Mouse (Mus musculus) c-Kit-negative CD71-positive TER-119-positive erythroid progenitor cells, embryonic 14.5 days (primary cell): ENCODE data around the gene Phf21a.

Experiments
- DNase-seq: peaks from one replicate; pipeline ENCODE4 v3.0.0-alpha.2; 2013; ENCODE audit warnings: low read depth, low spot score

Phf21a gene

DNA sequence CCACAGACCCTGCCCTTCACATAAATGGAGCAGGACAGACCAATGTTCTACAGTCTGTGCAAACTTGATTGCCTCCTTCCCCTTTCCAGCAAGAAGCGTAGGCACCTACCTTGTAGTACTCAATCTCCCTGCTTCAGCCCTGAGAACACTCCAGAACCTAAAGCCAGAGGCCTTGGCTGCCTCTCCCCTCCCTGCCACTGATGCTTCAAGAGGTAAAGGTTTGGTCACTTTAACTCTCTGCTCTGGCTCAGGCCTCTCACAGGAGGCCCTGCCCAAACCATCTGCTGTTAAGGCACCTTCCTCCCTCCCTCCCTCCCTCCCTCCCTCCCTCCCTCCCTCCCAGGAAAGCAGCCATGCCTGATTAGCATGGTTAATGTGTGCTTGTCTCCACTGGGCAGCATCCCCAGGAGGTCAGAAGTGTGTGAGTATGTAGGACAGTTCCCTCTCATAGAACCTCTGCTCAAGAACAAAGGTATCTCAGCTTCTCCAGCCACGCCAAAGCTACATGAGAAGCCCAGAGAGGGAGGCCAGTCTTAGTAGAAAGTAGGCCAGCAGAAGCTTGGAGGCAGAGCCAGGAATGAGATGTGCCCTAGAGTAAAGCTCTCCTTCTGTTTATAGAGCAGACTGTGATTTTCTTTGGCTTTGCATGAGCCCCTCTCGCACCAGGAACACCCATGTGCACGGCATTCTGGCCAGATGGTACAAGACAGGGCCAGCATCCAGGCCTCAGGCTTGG lies 309.8 kb downstream of the Phf21a start:
- DNase-seq: no peak

DNA sequence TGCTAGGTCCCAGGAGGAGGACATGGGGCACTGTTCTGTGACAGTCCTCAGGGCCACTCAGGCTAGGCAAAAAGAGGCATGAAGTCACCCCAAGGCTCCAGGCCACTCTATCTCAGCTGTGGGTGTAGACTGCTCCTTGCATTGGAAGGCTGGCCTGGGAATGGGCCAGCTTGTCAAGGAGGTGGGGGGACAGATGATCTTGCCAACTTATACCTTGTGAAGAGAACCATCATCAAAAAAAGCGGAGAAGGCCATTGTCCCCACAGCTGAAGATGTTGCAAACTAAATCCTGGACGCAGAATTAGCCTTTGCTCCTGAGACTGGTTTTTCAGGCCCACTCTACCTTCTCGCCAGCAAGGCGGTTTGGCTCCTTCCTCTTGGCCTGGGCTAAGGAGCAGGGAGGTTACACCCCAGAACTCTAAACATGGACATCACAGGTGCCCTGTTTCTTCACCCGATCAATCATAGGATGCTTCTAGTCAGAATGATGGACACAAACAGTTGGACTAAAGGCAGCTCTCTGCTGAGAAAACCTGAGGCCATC lies 310.9 kb downstream of the Phf21a start:
- no peak for DNase-seq

DNA sequence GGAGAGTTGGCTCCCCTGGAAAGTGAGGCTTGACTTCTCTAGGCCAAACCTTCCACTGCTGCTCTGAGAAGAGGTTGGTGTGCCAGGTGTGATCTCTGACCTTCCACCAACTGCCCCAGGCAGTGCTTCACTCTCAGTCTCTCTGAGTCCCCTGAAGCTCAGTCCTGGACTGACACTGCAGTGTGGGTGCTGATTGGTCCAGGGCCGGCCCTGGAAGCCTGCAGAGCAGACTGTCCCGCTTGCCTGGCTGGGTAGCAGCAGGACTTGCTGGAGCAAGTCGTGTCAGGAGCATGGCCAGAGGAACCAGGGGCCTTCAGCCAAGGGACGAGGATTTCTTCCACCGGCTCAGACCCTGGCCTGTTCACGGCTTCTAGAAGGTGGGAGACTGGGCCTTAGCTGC lies 311.8 kb downstream of the Phf21a start:
- DNase-seq: no peak

DNA sequence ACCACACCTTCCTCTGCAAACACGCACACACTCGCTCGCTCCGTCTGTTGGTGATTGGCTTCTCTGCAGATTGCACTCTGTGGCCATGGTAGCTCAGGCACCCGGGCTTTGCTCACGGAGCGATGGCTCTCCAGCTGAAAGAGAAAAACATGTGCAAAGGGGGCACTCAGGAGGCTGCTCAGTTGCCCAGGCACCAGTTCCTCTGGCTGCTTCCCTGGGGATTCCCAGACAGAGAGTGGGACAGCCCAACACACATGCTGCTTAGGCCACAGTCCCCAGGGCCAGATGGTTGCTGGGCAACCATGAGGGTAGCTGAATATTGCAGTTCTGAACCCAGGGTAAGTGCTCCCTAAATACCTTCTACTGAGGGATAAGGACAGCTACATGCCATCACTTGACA lies 312.8 kb downstream of the Phf21a start:
- no peak for DNase-seq

DNA sequence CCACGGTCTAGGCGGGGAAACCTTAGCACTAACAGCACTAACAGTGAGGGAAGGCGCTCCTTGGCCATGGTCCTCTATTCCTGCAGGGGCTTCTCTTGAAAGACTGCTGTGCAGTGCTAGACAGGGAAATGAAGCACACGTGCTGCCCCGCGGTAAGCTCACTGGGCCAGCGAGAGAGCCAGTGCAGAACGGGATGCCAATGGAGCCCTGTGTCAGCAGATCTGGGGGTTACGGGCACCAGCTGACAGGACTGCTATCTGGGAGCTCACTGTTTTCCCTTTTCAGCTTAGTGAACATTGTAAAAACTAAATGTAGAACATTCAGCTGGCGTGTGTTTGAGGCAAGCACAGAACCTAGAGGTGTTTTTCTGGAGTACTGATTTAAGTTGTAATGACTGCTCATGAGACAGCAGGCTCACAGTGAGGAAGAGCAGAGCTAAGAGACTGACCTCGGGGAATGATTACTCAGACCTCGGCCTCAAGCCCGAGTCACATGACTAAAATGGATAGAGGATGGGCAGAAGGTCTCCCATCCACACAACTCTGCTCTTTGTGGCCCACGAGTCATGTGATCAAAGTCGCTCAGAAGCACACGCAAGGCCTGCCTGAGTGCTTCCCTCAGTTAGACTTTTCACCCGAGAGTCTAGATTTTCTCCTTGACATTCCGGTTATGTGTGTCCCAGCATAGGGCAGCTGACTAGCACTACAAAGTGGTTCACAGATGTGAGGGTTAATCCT lies 315.6 kb downstream of the Phf21a start:
- DNase-seq: no peak

DNA sequence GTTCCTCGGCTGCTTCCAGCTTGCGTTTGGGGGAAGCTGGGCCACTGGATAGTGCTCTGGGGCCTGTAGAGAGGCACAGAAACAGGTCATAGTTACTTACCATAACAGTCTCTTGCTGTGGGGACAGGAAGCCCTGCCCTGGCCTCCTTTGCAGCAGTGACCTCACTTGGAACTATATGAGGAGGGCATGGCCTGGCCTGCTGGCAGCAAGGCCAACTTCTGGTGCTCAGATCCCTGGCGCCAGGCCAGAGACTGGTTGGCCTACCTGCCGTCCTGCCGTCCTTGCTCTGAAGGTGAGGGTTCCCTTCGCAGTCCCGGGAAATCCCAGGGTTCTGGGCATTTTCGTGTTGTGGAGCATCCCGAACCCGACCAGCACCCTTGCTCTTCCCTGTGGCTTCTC lies 318.8 kb downstream of the Phf21a start:
- DNase-seq: no peak
